ENCODE assay signal across 9 mouse cellular contexts in genomic region chr15:8884608-8885467, GRCm38 (mm10).
DNase-seq lines count a peak whose midpoint lies in the region; ATAC-seq and TF ChIP-seq lines count a peak whose summit lies in the region.
"Had no signal": no experiment of that assay in that cellular context is flagged by ENCODE, and none has a peak within 500 bp of the region (broad histone marks: within the 10 kb centered on the region; RNA-seq: fewer than 3 reads in every experiment).

No protein-coding gene starts in this region.

- TF ChIP-seq CTCF in hindbrain, postnatal 0 days (IDR thresholded peaks at IDR 0.05; ENCODE audit: low read depth): peak; percentile 62

- DNase-seq in cerebellum, postnatal 10 days: peak; percentile 25 to 54
- no peak for DNase-seq in cerebellum, postnatal 4 days (ENCODE audit: low spot score in 2 of 2)
- peak; percentile 84 for DNase-seq in midbrain, embryonic 11.5 days (ENCODE audit: low spot score, missing footprints)
- no peak for DNase-seq in midbrain, embryonic 10.5 days (ENCODE audit: low spot score)
- DNase-seq in hindbrain, postnatal 0 days (ENCODE audit: low spot score): peak; percentile 70
- DNase-seq in retina, postnatal 1 day: peak; percentile 74
- DNase-seq in thymus, postnatal 25 days: no peak

- no peak overlapping the region for H3K4me2 ChIP-seq in midbrain, embryonic 11.5 days
- peak overlapping the region; percentile 11; the same call in 1 of the 2 replicates for H3K4me2 ChIP-seq in hindbrain, postnatal 0 days (ENCODE audit: low read depth, low read length)

- H3K9ac ChIP-seq in midbrain, embryonic 11.5 days (ENCODE audit: low read length): no peak overlapping the region
- no peak overlapping the region for H3K9ac ChIP-seq in hindbrain, postnatal 0 days (replicated peaks; ENCODE audit: low read length)
- H3K9ac ChIP-seq: liver, embryonic 14.5 days had no signal

- no peaks in the 10 kb centered on the region for H3K9me3 ChIP-seq in midbrain, embryonic 11.5 days (ENCODE audit: control insufficient read depth, low read length)
- no peaks in the 10 kb centered on the region for H3K9me3 ChIP-seq in midbrain, embryonic 10.5 days (replicated peaks)
- H3K9me3 ChIP-seq in hindbrain, postnatal 0 days (ENCODE audit: low read length): no peaks in the 10 kb centered on the region

- ATAC-seq in midbrain, embryonic 11.5 days (ENCODE audit: low FRiP score): 0 out of 2 replicates have a peak, but pooled peaks have one; percentile 46
- ATAC-seq in hindbrain, postnatal 0 days: no peak; the same call in 1 of the 2 replicates
- no peak for ATAC-seq in inflammation-experienced regulatory T-cells, adult 6 months

- no peak overlapping the region for H3K4me3 ChIP-seq in midbrain, embryonic 11.5 days (ENCODE audit: low read depth, low read length)
- no peak overlapping the region for H3K4me3 ChIP-seq in midbrain, embryonic 10.5 days
- no peak overlapping the region for H3K4me3 ChIP-seq in hindbrain, postnatal 0 days (ENCODE audit: low read length)

- WGBS in midbrain, embryonic 11.5 days: 64% methylated on average over 18 of the region's 18 CpGs
- WGBS in midbrain, embryonic 10.5 days: 63% methylated on average over 18 of the region's 18 CpGs
- 52% methylated on average over 18 of the region's 18 CpGs for WGBS in hindbrain, postnatal 0 days

- no peaks in the 10 kb centered on the region for H3K27me3 ChIP-seq in midbrain, embryonic 11.5 days (ENCODE audit: control insufficient read depth, insufficient read depth, low read length)
- no peaks in the 10 kb centered on the region for H3K27me3 ChIP-seq in midbrain, embryonic 10.5 days (ENCODE audit: low read depth, poor library complexity, severe bottlenecking)
- no peaks in the 10 kb centered on the region for H3K27me3 ChIP-seq in hindbrain, postnatal 0 days (ENCODE audit: insufficient read depth, low read length)

- H3K4me1 ChIP-seq in midbrain, embryonic 11.5 days (ENCODE audit: control insufficient read depth, insufficient read depth, low read length): no peaks in the 10 kb centered on the region; the same call in 1 of the 2 replicates
- H3K4me1 ChIP-seq in midbrain, embryonic 10.5 days: peaks cover 7% of the 10 kb centered on the region
- no peaks in the 10 kb centered on the region for H3K4me1 ChIP-seq in hindbrain, postnatal 0 days (ENCODE audit: insufficient read depth, low read length)

- no peaks in the 10 kb centered on the region for H3K36me3 ChIP-seq in midbrain, embryonic 11.5 days (ENCODE audit: control insufficient read depth, insufficient read depth, low read length)
- H3K36me3 ChIP-seq in midbrain, embryonic 10.5 days: no peaks in the 10 kb centered on the region
- H3K36me3 ChIP-seq in hindbrain, postnatal 0 days (ENCODE audit: insufficient read depth, low read length): no peaks in the 10 kb centered on the region

- H3K27ac ChIP-seq in midbrain, embryonic 11.5 days (ENCODE audit: low read depth, low read length): no peak overlapping the region
- no peak overlapping the region for H3K27ac ChIP-seq in midbrain, embryonic 10.5 days (replicated peaks)
- H3K27ac ChIP-seq in hindbrain, postnatal 0 days: no peak overlapping the region
- H3K27ac ChIP-seq: liver, embryonic 14.5 days had no signal

Comparison
In these comparisons a context has a peak if more than half of its experiments do, and no peak if none do; other contexts are left out.
1. DNase-seq: peak in cerebellum, postnatal 10 days (2 of 2), midbrain, embryonic 11.5 days (single experiment), hindbrain, postnatal 0 days (single experiment) and retina, postnatal 1 day (single experiment); none in cerebellum, postnatal 4 days (0 of 2), midbrain, embryonic 10.5 days (single experiment) and thymus, postnatal 25 days (single experiment).